Mouse (Mus musculus): ENCODE results near the gene Gm2a. TPM values are rescaled to one million over a fixed set of nuclear protein-coding genes. Genes with fewer than 3 reads are reported as not detected.

Gm2a gene
- polyA plus RNA-seq, 1 experiment = 2.9 TPM

DNA sequence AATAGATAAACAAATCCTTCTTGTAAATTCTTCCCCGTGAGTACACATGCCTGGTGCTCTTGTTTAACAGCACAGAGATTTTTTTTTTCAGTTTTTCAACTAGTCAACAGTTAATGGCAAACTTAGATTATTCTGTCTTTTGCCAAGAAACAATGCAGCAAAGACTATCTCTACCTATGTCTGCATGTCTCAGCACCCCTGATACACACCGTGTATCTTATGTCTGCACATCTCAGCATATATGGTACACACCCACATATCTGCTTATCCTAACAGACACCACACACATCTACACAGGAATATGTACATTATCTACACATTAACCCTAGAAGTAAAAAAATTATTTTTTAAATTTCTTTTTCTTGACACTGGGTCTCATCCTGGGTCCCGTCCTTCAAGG, 28.7 kb downstream of the Gm2a start:
- no peaks in the 10 kb centered on the region for H3K79me2 ChIP-seq (ENCODE audit: control insufficient read depth, insufficient read depth)
- no peaks in the 10 kb centered on the region for H3K36me3 ChIP-seq (ENCODE audit: control insufficient read depth, insufficient read depth)
- no peak overlapping the region for H3ac ChIP-seq (ENCODE audit: control insufficient read depth, insufficient read length, low read depth)
- no peaks in the 10 kb centered on the region for H3K79me3 ChIP-seq (ENCODE audit: low read depth)
- H3K27me3 ChIP-seq (ENCODE audit: control insufficient read depth, insufficient read depth, insufficient read length) = no peaks in the 10 kb centered on the region
- TF ChIP-seq MYOG (IDR thresholded peaks at IDR 0.05; ENCODE audit: control insufficient read depth, extremely low read depth, insufficient read length) (no peak), FOSL1 (IDR thresholded peaks at IDR 0.05; ENCODE audit: insufficient read depth, low read length, poor library complexity, severe bottlenecking) (no peak), MYOD1 (IDR thresholded peaks at IDR 0.05; ENCODE audit: control insufficient read depth, insufficient read length, low read depth) (no peak), CEBPB (IDR thresholded peaks at IDR 0.05; ENCODE audit: low read depth) (no peak), MAX (IDR thresholded peaks at IDR 0.05) (no peak), CTCF (IDR thresholded peaks at IDR 0.05; ENCODE audit: control insufficient read depth, insufficient read depth, insufficient read length) (no peak), USF1 (IDR thresholded peaks at IDR 0.05; ENCODE audit: low read depth) (no peak)
- H3K4me3 ChIP-seq (ENCODE audit: insufficient read depth, poor library complexity, severe bottlenecking) = no peak overlapping the region

DNA sequence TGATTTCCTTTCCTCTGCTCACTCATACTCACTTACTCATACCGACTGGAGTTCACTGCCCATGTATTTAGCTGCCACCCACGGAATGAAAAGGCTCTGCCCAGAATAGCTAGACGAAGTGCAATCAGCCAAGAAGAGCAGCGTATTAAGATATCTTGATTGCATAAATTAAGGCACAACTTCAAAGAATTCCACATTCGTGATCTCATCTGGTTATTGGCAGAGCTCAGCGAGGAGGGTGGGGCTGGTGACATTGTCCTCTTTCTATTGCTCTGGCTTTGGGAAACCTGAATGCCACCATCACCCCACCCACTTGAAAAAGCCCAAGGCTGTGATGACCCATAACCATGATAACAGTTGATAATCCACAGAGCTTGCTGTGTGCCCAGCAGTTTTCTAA, 30.0 kb downstream of the Gm2a start:
- no peak overlapping the region for H3ac ChIP-seq (ENCODE audit: control insufficient read depth, insufficient read length, low read depth)
- no peak for TF ChIP-seq MAX (IDR thresholded peaks at IDR 0.05)
- TF ChIP-seq CTCF (IDR thresholded peaks at IDR 0.05; ENCODE audit: control insufficient read depth, insufficient read depth, insufficient read length) = no peak
- H3K27me3 ChIP-seq (ENCODE audit: control insufficient read depth, insufficient read depth, insufficient read length) = no peaks in the 10 kb centered on the region
- H3K36me3 ChIP-seq (ENCODE audit: control insufficient read depth, insufficient read depth) = no peaks in the 10 kb centered on the region
- no peaks in the 10 kb centered on the region for H3K79me3 ChIP-seq (ENCODE audit: low read depth)
- no peaks in the 10 kb centered on the region for H3K79me2 ChIP-seq (ENCODE audit: control insufficient read depth, insufficient read depth)
- H3K4me3 ChIP-seq (ENCODE audit: insufficient read depth, poor library complexity, severe bottlenecking) = no peak overlapping the region

DNA sequence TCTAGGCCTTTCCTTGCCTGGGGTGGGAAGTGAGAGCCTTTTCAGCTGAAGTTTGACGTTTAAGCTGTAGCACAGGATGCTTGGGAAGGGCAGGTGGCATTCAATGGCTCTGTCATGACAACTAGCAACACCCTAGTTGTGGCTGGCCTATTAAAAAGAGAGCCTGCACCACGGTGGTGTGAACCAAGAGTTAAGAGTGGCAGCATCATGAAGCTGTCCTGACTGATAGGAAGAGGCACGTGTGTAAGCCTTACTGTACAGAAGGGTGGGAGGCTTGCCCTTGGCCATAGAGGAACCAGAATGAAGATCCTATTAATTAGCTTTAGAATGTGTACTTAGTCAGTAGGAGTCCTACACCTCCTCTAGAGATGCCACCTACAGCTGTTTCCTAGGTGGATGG, 30.5 kb downstream of the Gm2a start:
- H3K36me3 ChIP-seq (ENCODE audit: control insufficient read depth, insufficient read depth) = no peaks in the 10 kb centered on the region
- no peaks in the 10 kb centered on the region for H3K27me3 ChIP-seq (ENCODE audit: control insufficient read depth, insufficient read depth, insufficient read length)
- no peak overlapping the region for H3ac ChIP-seq (ENCODE audit: control insufficient read depth, insufficient read length, low read depth)
- H3K79me2 ChIP-seq (ENCODE audit: control insufficient read depth, insufficient read depth) = no peaks in the 10 kb centered on the region
- H3K79me3 ChIP-seq (ENCODE audit: low read depth) = no peaks in the 10 kb centered on the region
- H3K4me3 ChIP-seq (ENCODE audit: insufficient read depth, poor library complexity, severe bottlenecking) = no peak overlapping the region
- no peak for TF ChIP-seq USF1 (IDR thresholded peaks at IDR 0.05; ENCODE audit: low read depth)
- no peak for TF ChIP-seq MYOG (IDR thresholded peaks at IDR 0.05; ENCODE audit: control insufficient read depth, extremely low read depth, insufficient read length)
- no peak for TF ChIP-seq FOSL1 (IDR thresholded peaks at IDR 0.05; ENCODE audit: insufficient read depth, low read length, poor library complexity, severe bottlenecking)
- no peak for TF ChIP-seq MYOD1 (IDR thresholded peaks at IDR 0.05; ENCODE audit: control insufficient read depth, insufficient read length, low read depth)
- no peak for TF ChIP-seq CEBPB (IDR thresholded peaks at IDR 0.05; ENCODE audit: low read depth)
- no peak for TF ChIP-seq CTCF (IDR thresholded peaks at IDR 0.05; ENCODE audit: control insufficient read depth, insufficient read depth, insufficient read length)
- TF ChIP-seq MAX (IDR thresholded peaks at IDR 0.05) = no peak

DNA sequence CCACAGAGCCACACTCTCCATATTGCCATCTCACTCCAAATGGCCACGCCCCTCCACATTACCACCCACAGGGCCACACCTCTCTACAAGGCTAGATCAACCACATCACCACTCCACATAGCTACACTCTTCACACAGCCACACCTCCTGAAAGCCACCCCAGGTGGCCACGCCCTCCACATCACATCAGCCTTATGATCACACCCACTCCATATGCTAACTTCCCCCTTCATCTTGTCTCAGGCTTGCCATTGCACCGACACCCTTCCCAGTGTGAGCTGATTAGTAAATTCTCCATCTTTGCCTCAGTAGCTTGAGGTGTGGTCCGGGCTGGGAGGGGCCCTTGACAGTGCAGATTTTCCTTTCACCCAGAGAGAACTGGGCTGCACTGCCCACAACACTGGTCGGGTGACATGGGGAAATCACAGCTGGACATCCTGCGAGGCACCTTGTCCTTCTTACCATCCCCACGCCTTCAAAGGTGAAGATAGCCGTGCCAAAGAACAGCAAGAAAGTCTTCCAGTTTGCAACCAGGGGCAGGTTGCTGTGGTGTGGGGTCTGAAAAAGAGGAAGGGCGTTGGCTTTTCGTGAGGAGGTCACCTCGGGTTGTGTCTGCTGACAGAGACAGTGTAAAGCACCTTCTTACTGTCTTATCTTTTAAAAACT, 33.3 kb downstream of the Gm2a start:
- Histone ChIP-seq H3K79me2 (ENCODE audit: control insufficient read depth, insufficient read depth) (no peaks in the 10 kb centered on the region), H3ac (ENCODE audit: control insufficient read depth, insufficient read length, low read depth) (no peak overlapping the region), H3K79me3 (ENCODE audit: low read depth) (no peaks in the 10 kb centered on the region), H3K4me3 (ENCODE audit: insufficient read depth, poor library complexity, severe bottlenecking) (no peak overlapping the region), H3K36me3 (ENCODE audit: control insufficient read depth, insufficient read depth) (no peaks in the 10 kb centered on the region), H3K27me3 (ENCODE audit: control insufficient read depth, insufficient read depth, insufficient read length) (no peaks in the 10 kb centered on the region)
- TF ChIP-seq FOSL1 (IDR thresholded peaks at IDR 0.05; ENCODE audit: insufficient read depth, low read length, poor library complexity, severe bottlenecking) = no peak
- TF ChIP-seq CTCF (IDR thresholded peaks at IDR 0.05; ENCODE audit: control insufficient read depth, insufficient read depth, insufficient read length) = no peak
- TF ChIP-seq USF1 (IDR thresholded peaks at IDR 0.05; ENCODE audit: low read depth) = no peak
- TF ChIP-seq MYOG (IDR thresholded peaks at IDR 0.05; ENCODE audit: control insufficient read depth, extremely low read depth, insufficient read length) = no peak
- TF ChIP-seq MAX (IDR thresholded peaks at IDR 0.05) = no peak
- TF ChIP-seq MYOD1 (IDR thresholded peaks at IDR 0.05; ENCODE audit: control insufficient read depth, insufficient read length, low read depth) = no peak
- no peak for TF ChIP-seq CEBPB (IDR thresholded peaks at IDR 0.05; ENCODE audit: low read depth)

DNA sequence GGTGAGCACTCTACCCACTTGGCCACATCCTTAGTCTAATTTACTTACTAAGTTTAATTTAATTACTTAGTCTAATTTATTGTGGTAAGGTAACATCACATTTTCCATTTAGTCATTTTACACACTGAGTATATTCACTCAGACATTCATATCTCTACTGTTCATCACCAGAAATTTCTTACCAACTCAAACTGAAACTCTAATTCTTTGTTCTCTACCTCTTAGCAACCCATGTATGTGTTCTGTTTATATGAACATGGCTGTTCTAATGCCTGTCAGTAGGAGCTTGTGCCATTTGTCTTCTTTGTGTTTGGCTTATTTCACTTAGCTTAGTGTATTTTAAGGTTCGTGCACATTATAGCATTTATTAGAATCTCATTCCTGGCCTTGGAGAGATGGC, 34.0 kb downstream of the Gm2a start:
- Histone ChIP-seq H3K4me3 (ENCODE audit: insufficient read depth, poor library complexity, severe bottlenecking) (no peak overlapping the region), H3K79me2 (ENCODE audit: control insufficient read depth, insufficient read depth) (no peaks in the 10 kb centered on the region), H3K27me3 (ENCODE audit: control insufficient read depth, insufficient read depth, insufficient read length) (no peaks in the 10 kb centered on the region), H3K79me3 (ENCODE audit: low read depth) (no peaks in the 10 kb centered on the region), H3K36me3 (ENCODE audit: control insufficient read depth, insufficient read depth) (no peaks in the 10 kb centered on the region), H3ac (ENCODE audit: control insufficient read depth, insufficient read length, low read depth) (no peak overlapping the region)
- no peak for TF ChIP-seq CTCF (IDR thresholded peaks at IDR 0.05; ENCODE audit: control insufficient read depth, insufficient read depth, insufficient read length)
- no peak for TF ChIP-seq USF1 (IDR thresholded peaks at IDR 0.05; ENCODE audit: low read depth)
- no peak for TF ChIP-seq MAX (IDR thresholded peaks at IDR 0.05)

DNA sequence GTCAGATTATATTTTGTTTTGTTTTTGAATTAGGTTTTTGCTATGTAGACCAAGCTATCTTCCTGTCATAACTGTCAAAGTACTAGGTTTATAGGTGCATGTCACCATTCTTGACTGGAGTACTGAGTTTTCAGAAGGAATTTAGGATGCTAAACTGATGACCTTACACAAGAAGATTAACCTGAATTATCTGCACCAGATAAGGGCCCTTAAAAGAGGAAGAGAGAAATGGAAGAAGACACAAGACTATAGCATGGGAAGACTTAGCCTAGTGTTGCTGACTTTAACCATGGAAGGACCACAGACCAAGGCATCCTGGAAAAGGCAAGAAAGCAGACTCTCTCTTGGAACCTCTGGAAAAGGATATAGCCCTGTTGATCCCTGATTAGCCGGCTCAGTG, 35.3 kb downstream of the Gm2a start:
- H3K36me3 ChIP-seq (ENCODE audit: control insufficient read depth, insufficient read depth) = no peaks in the 10 kb centered on the region

More for the DNA sequence above, 35.3 kb downstream of the Gm2a start:
- no peak overlapping the region for H3ac ChIP-seq (ENCODE audit: control insufficient read depth, insufficient read length, low read depth)
- H3K79me2 ChIP-seq (ENCODE audit: control insufficient read depth, insufficient read depth) = no peaks in the 10 kb centered on the region
- no peaks in the 10 kb centered on the region for H3K27me3 ChIP-seq (ENCODE audit: control insufficient read depth, insufficient read depth, insufficient read length)
- no peak overlapping the region for H3K4me3 ChIP-seq (ENCODE audit: insufficient read depth, poor library complexity, severe bottlenecking)
- TF ChIP-seq MYOD1 (IDR thresholded peaks at IDR 0.05; ENCODE audit: control insufficient read depth, insufficient read length, low read depth) (no peak), FOSL1 (IDR thresholded peaks at IDR 0.05; ENCODE audit: insufficient read depth, low read length, poor library complexity, severe bottlenecking) (no peak), CEBPB (IDR thresholded peaks at IDR 0.05; ENCODE audit: low read depth) (no peak), MYOG (IDR thresholded peaks at IDR 0.05; ENCODE audit: control insufficient read depth, extremely low read depth, insufficient read length) (no peak), CTCF (IDR thresholded peaks at IDR 0.05; ENCODE audit: control insufficient read depth, insufficient read depth, insufficient read length) (no peak), MAX (IDR thresholded peaks at IDR 0.05) (no peak), USF1 (IDR thresholded peaks at IDR 0.05; ENCODE audit: low read depth) (no peak)
- H3K79me3 ChIP-seq (ENCODE audit: low read depth) = no peaks in the 10 kb centered on the region

Measured in C2C12 (cell line).